Mouse (Mus musculus) left cerebral cortex, postnatal 10 days (tissue): ENCODE measurements at regions not wholly inside any gene's neighbourhood (a gene's known extent, or its start where the extent isn't known, plus 50 kb on each side); places are given as distances from the start of the nearest gene placed in this dataset.
A peak's percentile ranks its signal among the peaks of the same experiment; 100 is the strongest.

Experiments used
- DNase-seq, 2 experiments: peaks; one replicate each; pipeline ENCODE4 v3.0.0; 2021 to 2022; ENCODE audit warnings: low spot score in 2 of 2, mixed read lengths in 1 of 2; ENCODE audit errors: extremely low spot score in 1 of 2
- intact Hi-C: fragments of 180-260 bp; cut with DNase I; formaldehyde crosslinking; loops from one replicate; pipeline ENCODE4 v1.15.1; 2025

GRCm38 (mm10) chr14:61862931-61863330, 255.7 kb downstream of the Kcnrg start:
- intact Hi-C loops = no loop called here
- DNase-seq = no peak

GRCm38 (mm10) chr14:61863475-61863874, 256.2 kb downstream of the Kcnrg start:
- intact Hi-C loops = no loop called here

GRCm38 (mm10) chr14:61866532-61867268, 259.4 kb downstream of the Kcnrg start:
- DNase-seq = no peak
- intact Hi-C loops = no loop called here

More at GRCm38 (mm10) chr14:61863475-61863874, 256.2 kb downstream of the Kcnrg start:
- DNase-seq = no peak

- no peak for DNase-seq
- intact Hi-C loops = no loop called here
These were observed 266.9 kb downstream of the Kcnrg start for GRCm38 (mm10) chr14:61874206-61874605.

- no peak for DNase-seq
- intact Hi-C loops = no loop called here
These were observed 272.2 kb downstream of the Kcnrg start for GRCm38 (mm10) chr14:61879416-61879815.

- intact Hi-C loops = no loop called here
- no peak for DNase-seq
These were observed 273.4 kb downstream of the Kcnrg start for GRCm38 (mm10) chr14:61880514-61881259.

- DNase-seq = peak in 1 of 2 experiments; percentile 21
These were observed 278.2 kb downstream of the Kcnrg start for GRCm38 (mm10) chr14:61885241-61886015.

GRCm38 (mm10) chr14:61889626-61890025, 282.4 kb downstream of the Kcnrg start:
- intact Hi-C loops = no loop called here
- no peak for DNase-seq

More at GRCm38 (mm10) chr14:61885241-61886015, 278.2 kb downstream of the Kcnrg start:
- intact Hi-C loops = no loop called here

- DNase-seq = no peak
- intact Hi-C loops = no loop called here
These were observed 286.5 kb downstream of the Kcnrg start for GRCm38 (mm10) chr14:61893786-61894185.

- intact Hi-C loops = no loop called here
- no peak for DNase-seq
These were observed 289.6 kb downstream of the Kcnrg start for GRCm38 (mm10) chr14:61896879-61897278.

GRCm38 (mm10) chr14:61898664-61899063, 291.4 kb downstream of the Kcnrg start:
- intact Hi-C loops = no loop called here
- no peak for DNase-seq

GRCm38 (mm10) chr14:61904426-61905124, 297.3 kb downstream of the Kcnrg start:
- intact Hi-C loops = no loop called here
- DNase-seq = no peak

- no peak for DNase-seq
- intact Hi-C loops = no loop called here
These were observed 310.9 kb downstream of the Kcnrg start for GRCm38 (mm10) chr14:61918113-61918512.

- no peak for DNase-seq
- intact Hi-C loops = no loop called here
These were observed 324.6 kb downstream of the Kcnrg start for GRCm38 (mm10) chr14:61931811-61932210.

- no peak for DNase-seq
- intact Hi-C loops = no loop called here
These were observed 334.4 kb downstream of the Kcnrg start for GRCm38 (mm10) chr14:61941682-61942081.

- intact Hi-C loops = no loop called here
- DNase-seq = no peak
These were observed 338.4 kb downstream of the Kcnrg start for GRCm38 (mm10) chr14:61945659-61946058.

GRCm38 (mm10) chr14:61949446-61949845, 342.2 kb downstream of the Kcnrg start:
- DNase-seq = no peak
- intact Hi-C loops = no loop called here

GRCm38 (mm10) chr14:61950004-61950403, 342.4 kb upstream of the Rnaseh2b start:
- DNase-seq = peak in 1 of 2 experiments; percentile 42
- intact Hi-C loops = no loop called here

GRCm38 (mm10) chr14:61953029-61953428, 339.4 kb upstream of the Rnaseh2b start:
- intact Hi-C loops = no loop called here
- DNase-seq = no peak
